Mouse (Mus musculus) C2C12 (cell line): ENCODE data around the gene Polr2e.
"Not testable (repeated sequence)": the region's sequence is repeated elsewhere in the genome, so short reads cannot be mapped to it uniquely, and the experiment has no call there.

Experiments used
- CEBPB ChIP-seq: IDR thresholded peaks from one replicate; pipeline ENCODE4 v1.6.1; 2011; ENCODE audit warnings: low read depth, mild to moderate bottlenecking, control low read depth, moderate library complexity
- CTCF ChIP-seq: IDR thresholded peaks from one replicate; pipeline ENCODE4 v1.5.1; 2011; ENCODE audit not compliant: control insufficient read depth, insufficient read depth, insufficient read length
- MAX ChIP-seq: IDR thresholded peaks from one replicate; pipeline ENCODE4 v1.6.1; 2011; ENCODE audit warnings: mild to moderate bottlenecking, control low read depth
- MYOD1 ChIP-seq: IDR thresholded peaks from one replicate; pipeline ENCODE4 v1.6.1; 2011; ENCODE audit warnings: low read depth; ENCODE audit not compliant: control insufficient read depth, insufficient read length
- MYOG ChIP-seq: IDR thresholded peaks from one replicate; pipeline ENCODE4 v1.6.1; 2011; ENCODE audit not compliant: control insufficient read depth, insufficient read length; ENCODE audit errors: extremely low read depth
- USF1 ChIP-seq: IDR thresholded peaks from one replicate; pipeline ENCODE4 v1.6.1; 2011; ENCODE audit warnings: low read depth, mild to moderate bottlenecking, control low read depth, moderate library complexity

DNA sequence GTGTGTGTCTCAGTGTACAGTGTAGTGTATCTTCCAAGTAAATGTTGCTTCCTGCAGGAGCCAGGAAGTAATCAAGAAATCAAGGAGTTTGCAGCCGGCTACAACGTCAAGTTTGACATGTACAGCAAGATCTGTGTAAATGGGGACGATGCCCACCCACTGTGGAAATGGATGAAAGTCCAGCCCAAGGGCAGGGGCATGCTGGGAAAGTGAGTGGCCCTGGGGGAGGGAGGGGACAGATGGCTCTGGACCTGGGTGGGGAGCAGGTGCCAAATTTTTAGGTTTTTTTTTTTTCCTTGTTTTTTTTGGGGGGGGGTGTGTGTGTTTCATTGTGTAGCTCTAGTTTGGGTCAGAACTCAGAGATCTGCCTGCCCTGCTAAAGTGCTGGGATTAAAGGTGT is 15.3 kb upstream of the Polr2e start:
- not testable (repeated sequence) for TF ChIP-seq MAX, CTCF, MYOD1, MYOG, USF1, CEBPB
